8 mouse cellular contexts compared by ENCODE assay signal in genomic region chr2:181600828-181601750, GRCm38 (mm10). TPM values are rescaled to one million over a fixed set of nuclear protein-coding genes. Genes with fewer than 3 reads are reported as not detected.
A peak's percentile ranks its signal among the peaks of the same experiment; 100 is the strongest.
DNase-seq lines count a peak whose midpoint lies in the region; ATAC-seq and TF ChIP-seq lines count a peak whose summit lies in the region.

No protein-coding gene starts in this region.

- peaks cover 0 to 9% of the 10 kb centered on the region in 2 experiments for H3K36me3 ChIP-seq in CH12.LX (replicated peaks in 1 of 2; ENCODE audit: control insufficient read depth in 1 of 2, insufficient read depth in 1 of 2, low read length in 1 of 2)
- peaks cover 8% of the 10 kb centered on the region; the same call in 1 of the 2 replicates for H3K36me3 ChIP-seq in forebrain, embryonic 12.5 days (replicated peaks)
- no peaks in the 10 kb centered on the region for H3K36me3 ChIP-seq in liver, postnatal 0 days (replicated peaks; ENCODE audit: insufficient read depth, low read length)
- 0 out of 2 replicates have a peak, but pooled peaks cover 4% of the 10 kb centered on the region for H3K36me3 ChIP-seq in neural tube, embryonic 14.5 days (ENCODE audit: control insufficient read depth, insufficient read depth, low read length)

- intact Hi-C loops in heart, postnatal 10 days (cut with DNase I): loop anchor here (10.0 kb wide), 1 partner anchor 264 kb away; the partner anchor contains the start of gene Polr3k

- H3K27ac ChIP-seq in CH12.LX (ENCODE audit: insufficient read depth, low read depth): peak overlapping the region; percentile 49
- peak overlapping the region; percentile 84 for H3K27ac ChIP-seq in forebrain, embryonic 12.5 days
- H3K27ac ChIP-seq in liver, postnatal 0 days (ENCODE audit: low read depth): peak overlapping the region; percentile 88
- H3K27ac ChIP-seq in neural tube, embryonic 14.5 days (ENCODE audit: low read depth, low read length): peak overlapping the region; percentile 87

- peak; percentile 98 for DNase-seq in CH12.LX (ENCODE audit: extremely low read depth)
- DNase-seq in c-Kit-positive CD71-positive TER-119-negative erythroid progenitor cells, embryonic 14.5 days (ENCODE audit: low read depth): peak; percentile 96
- peak; percentile 97 to 98 for DNase-seq in heart, postnatal 10 days
- peak; percentile 92 for DNase-seq in large intestine, adult 2 months (ENCODE audit: low read depth, low spot score)
- DNase-seq in liver, postnatal 0 days: peak; percentile 98
- DNase-seq in testis, postnatal 10 days (ENCODE audit: low spot score): peak; percentile 97

- H3K79me2 ChIP-seq in CH12.LX (replicated peaks; ENCODE audit: control insufficient read depth, extremely low read depth, insufficient read depth, poor library complexity, severe bottlenecking): peaks cover 17% of the 10 kb centered on the region

- peak; percentile 80 for TF ChIP-seq POLR2A in CH12.LX (IDR thresholded peaks at IDR 0.05; ENCODE audit: low read depth, low read length)

- 1% methylated on average over 57 of the region's 57 CpGs for WGBS in forebrain, embryonic 12.5 days
- WGBS in large intestine, adult 2 months: under 1% methylated on average over 57 of the region's 57 CpGs
- WGBS in liver, postnatal 0 days (ENCODE audit: insufficient replicate concordance): 1% methylated on average over 57 of the region's 57 CpGs
- 2% methylated on average over 57 of the region's 57 CpGs for WGBS in neural tube, embryonic 14.5 days

- no peaks in the 10 kb centered on the region for H3K9me3 ChIP-seq in CH12.LX (replicated peaks; ENCODE audit: low read length)
- no peaks in the 10 kb centered on the region for H3K9me3 ChIP-seq in forebrain, embryonic 12.5 days
- no peaks in the 10 kb centered on the region for H3K9me3 ChIP-seq in liver, postnatal 0 days (ENCODE audit: low read length)
- no peaks in the 10 kb centered on the region for H3K9me3 ChIP-seq in neural tube, embryonic 14.5 days (ENCODE audit: control insufficient read depth, low read length)

- dilution Hi-C loops in CH12.LX (cut with MboI; ENCODE audit: extremely low pct_ligation_motif_present, extremely low pct_unique_long_range_greater_than_20kb, low sequenced_read_pairs): no loop called here

- TF ChIP-seq CTCF in CH12.LX (conservative IDR thresholded peaks at IDR 0.05 in 1 of 2, IDR thresholded peaks at IDR 0.05 in 1 of 2; ENCODE audit: low read depth in 2 of 2, low read length in 2 of 2): no peak
- TF ChIP-seq CTCF in liver, postnatal 0 days (IDR thresholded peaks at IDR 0.05; ENCODE audit: low read depth): no peak

- peaks cover 18% of the 10 kb centered on the region for H3K27me3 ChIP-seq in CH12.LX (replicated peaks)
- no peaks in the 10 kb centered on the region for H3K27me3 ChIP-seq in forebrain, embryonic 12.5 days
- no peaks in the 10 kb centered on the region for H3K27me3 ChIP-seq in liver, postnatal 0 days (ENCODE audit: insufficient read depth, low read length)
- H3K27me3 ChIP-seq in neural tube, embryonic 14.5 days (ENCODE audit: control insufficient read depth, insufficient read depth, low read length): no peaks in the 10 kb centered on the region

- in situ Hi-C loops in CH12.LX (cut with MboI; ENCODE audit: low pct_ligation_motif_present, low pct_unique_long_range_greater_than_20kb, low sequenced_read_pairs): no loop called here

- H3K9ac ChIP-seq in CH12.LX (ENCODE audit: insufficient read depth, low read depth): peak overlapping the region; percentile 91
- peak overlapping the region; percentile 93 for H3K9ac ChIP-seq in forebrain, embryonic 12.5 days
- H3K9ac ChIP-seq in liver, postnatal 0 days (replicated peaks): peak overlapping the region; percentile 92
- H3K9ac ChIP-seq in neural tube, embryonic 14.5 days (replicated peaks; ENCODE audit: low read depth, low read length): peak overlapping the region; percentile 90

- peaks cover 7 to 35% of the 10 kb centered on the region in 2 experiments; a peak in 3 of 4 replicates for H3K4me1 ChIP-seq in CH12.LX (ENCODE audit: control insufficient read depth in 1 of 2, insufficient read depth in 2 of 2)
- H3K4me1 ChIP-seq in forebrain, embryonic 12.5 days: peaks cover 47% of the 10 kb centered on the region
- H3K4me1 ChIP-seq in liver, postnatal 0 days (ENCODE audit: insufficient read depth): peaks cover 21% of the 10 kb centered on the region
- H3K4me1 ChIP-seq in neural tube, embryonic 14.5 days (ENCODE audit: control insufficient read depth, insufficient read depth, low read length): peaks cover 17% of the 10 kb centered on the region

- peak overlapping the region; percentile 95 for H3K4me2 ChIP-seq in CH12.LX (ENCODE audit: insufficient read depth, low read depth, poor library complexity, severe bottlenecking)
- peak overlapping the region; percentile 87 for H3K4me2 ChIP-seq in forebrain, embryonic 12.5 days
- H3K4me2 ChIP-seq in liver, postnatal 0 days (ENCODE audit: low read depth, low read length): peak overlapping the region; percentile 79
- peak overlapping the region; percentile 87 for H3K4me2 ChIP-seq in neural tube, embryonic 14.5 days (ENCODE audit: low read depth, low read length)

- H3K4me3 ChIP-seq in CH12.LX (replicated peaks in 1 of 3; ENCODE audit: low read depth in 2 of 3, low read length in 2 of 3, poor library complexity in 1 of 3): peak overlapping the region; percentile 57 to 96 (median 80)
- peak overlapping the region; percentile 92 for H3K4me3 ChIP-seq in forebrain, embryonic 12.5 days (replicated peaks)
- H3K4me3 ChIP-seq in liver, postnatal 0 days (ENCODE audit: low read depth, low read length): peak overlapping the region; percentile 81
- peak overlapping the region; percentile 84 for H3K4me3 ChIP-seq in neural tube, embryonic 14.5 days (ENCODE audit: low read depth, low read length)

- no peak for TF ChIP-seq EP300 in CH12.LX (IDR thresholded peaks at IDR 0.05; ENCODE audit: low read length)
- no peak for TF ChIP-seq EP300 in liver, postnatal 0 days (IDR thresholded peaks at IDR 0.05; ENCODE audit: low read depth)

- no peak for TF ChIP-seq RAD21 in CH12.LX (IDR thresholded peaks at IDR 0.05; ENCODE audit: low read depth, low read length)

- ATAC-seq in forebrain, embryonic 12.5 days (ENCODE audit: low FRiP score): peak; percentile 95
- peak; percentile 97 for ATAC-seq in liver, postnatal 0 days
- peak; percentile 93 for ATAC-seq in neural tube, embryonic 14.5 days (ENCODE audit: low read depth)

TF ChIP-seq in CH12.LX, 34 proteins besides CTCF, POLR2A, EP300 and RAD21 (continues in another document):
- TF ChIP-seq NRF1 (IDR thresholded peaks at IDR 0.05; ENCODE audit: low read depth, low read length) (peak; percentile 94), RCOR1 (conservative IDR thresholded peaks at IDR 0.05; ENCODE audit: low read depth, low read length) (no peak), HCFC1 (IDR thresholded peaks at IDR 0.05; ENCODE audit: low read depth, low read length) (peak; percentile 93)

RNA-seq across cellular contexts. Expression of gene Samd10, which starts 2.1 kb away (rescaled TPM):
- 2.7 and 3.8 TPM in 2 replicates for total RNA-seq in CH12.LX (2012; rRNA removed)
- 0.32 TPM in 1 of 2 replicates, not detected in the other for total RNA-seq in CH12.LX (2014; rRNA removed)
- 0.38 and 0.66 TPM in 2 replicates for polyA plus RNA-seq in CH12.LX (2012; ENCODE audit: insufficient read length, low read depth)
- polyA plus RNA-seq in forebrain, embryonic 12.5 days (2016; fragmentation: Nextera tagmentation; extraction: Ambion mirVana): 71.3 and 73.8 TPM in 2 replicates
- total RNA-seq in heart, postnatal 10 days (2021): 1 to 10 TPM; 2.7 to 3.2 TPM
- 23.4 and 28.4 TPM in 2 replicates for polyA plus RNA-seq in large intestine, adult 2 months (2012; rRNA removed)
- 2.1 and 2.3 TPM in 2 replicates for polyA plus RNA-seq in liver, postnatal 0 days (2015; fragmentation: Nextera tagmentation; extraction: Ambion mirVana)
- 189 and 220 TPM in 2 replicates for polyA plus RNA-seq in neural tube, embryonic 14.5 days (2014; fragmentation: Nextera tagmentation; extraction: Ambion mirVana)

RNA-seq across cellular contexts. Expression of gene Zfp512b, which starts 8.5 kb away (rescaled TPM):
- total RNA-seq in CH12.LX (2012; rRNA removed) (16.6 and 18.1 TPM in 2 replicates), CH12.LX (2014; rRNA removed) (11.0 TPM in 2 replicates)
- polyA plus RNA-seq in CH12.LX (2012; ENCODE audit: insufficient read length, low read depth): 26.8 and 27.1 TPM in 2 replicates
- 70.9 and 74.5 TPM in 2 replicates for polyA plus RNA-seq in forebrain, embryonic 12.5 days (2016; fragmentation: Nextera tagmentation; extraction: Ambion mirVana)
- total RNA-seq in heart, postnatal 10 days (2021): 10 to 100 TPM; 31.2 to 39.5 TPM
- polyA plus RNA-seq in large intestine, adult 2 months (2012; rRNA removed): 8.9 and 18.8 TPM in 2 replicates
- 8.9 and 10.5 TPM in 2 replicates for polyA plus RNA-seq in liver, postnatal 0 days (2015; fragmentation: Nextera tagmentation; extraction: Ambion mirVana)
- polyA plus RNA-seq in neural tube, embryonic 14.5 days (2014; fragmentation: Nextera tagmentation; extraction: Ambion mirVana): 85.1 and 87.5 TPM in 2 replicates

RNA-seq across cellular contexts. Expression of gene Prpf6, which starts 9.4 kb away (rescaled TPM):
- total RNA-seq in CH12.LX (2012; rRNA removed): 48.1 and 52.7 TPM in 2 replicates
- total RNA-seq in CH12.LX (2014; rRNA removed): 28.3 and 28.8 TPM in 2 replicates
- polyA plus RNA-seq in CH12.LX (2012; ENCODE audit: insufficient read length, low read depth): 53.8 and 62.4 TPM in 2 replicates
- 75.6 and 76.9 TPM in 2 replicates for polyA plus RNA-seq in forebrain, embryonic 12.5 days (2016; fragmentation: Nextera tagmentation; extraction: Ambion mirVana)
- 10 to 100 TPM; 37.0 to 41.1 TPM for total RNA-seq in heart, postnatal 10 days (2021)
- 12.2 and 16.0 TPM in 2 replicates for polyA plus RNA-seq in large intestine, adult 2 months (2012; rRNA removed)
- 16.7 and 17.5 TPM in 2 replicates for polyA plus RNA-seq in liver, postnatal 0 days (2015; fragmentation: Nextera tagmentation; extraction: Ambion mirVana)
- polyA plus RNA-seq in neural tube, embryonic 14.5 days (2014; fragmentation: Nextera tagmentation; extraction: Ambion mirVana): 50.3 and 65.6 TPM in 2 replicates

RNA-seq across cellular contexts. Expression of gene Uckl1, which starts 16.4 kb away (rescaled TPM):
- total RNA-seq in CH12.LX (2012; rRNA removed) (20.3 and 31.9 TPM in 2 replicates), CH12.LX (2014; rRNA removed) (18.6 and 18.7 TPM in 2 replicates)
- 16.0 and 18.0 TPM in 2 replicates for polyA plus RNA-seq in CH12.LX (2012; ENCODE audit: insufficient read length, low read depth)
- polyA plus RNA-seq in forebrain, embryonic 12.5 days (2016; fragmentation: Nextera tagmentation; extraction: Ambion mirVana): 50.7 and 50.8 TPM in 2 replicates
- total RNA-seq in heart, postnatal 10 days (2021): 10 to 100 TPM; 43.3 to 47.1 TPM
- 132 and 189 TPM in 2 replicates for polyA plus RNA-seq in large intestine, adult 2 months (2012; rRNA removed)
- 20.3 and 22.8 TPM in 2 replicates for polyA plus RNA-seq in liver, postnatal 0 days (2015; fragmentation: Nextera tagmentation; extraction: Ambion mirVana)
- polyA plus RNA-seq in neural tube, embryonic 14.5 days (2014; fragmentation: Nextera tagmentation; extraction: Ambion mirVana): 61.3 and 66.6 TPM in 2 replicates

RNA-seq across cellular contexts. Expression of gene Gm29797, which starts 55.7 kb away (rescaled TPM):
- 0.25 and 0.34 TPM in 2 replicates for total RNA-seq in CH12.LX (2012; rRNA removed)
- total RNA-seq in CH12.LX (2014; rRNA removed): not detected in 2 replicates
- not detected in 2 replicates for polyA plus RNA-seq in CH12.LX (2012; ENCODE audit: insufficient read length, low read depth)
- polyA plus RNA-seq in forebrain, embryonic 12.5 days (2016; fragmentation: Nextera tagmentation; extraction: Ambion mirVana): 0.28 TPM in 1 of 2 replicates, not detected in the other
- not detected for total RNA-seq in heart, postnatal 10 days (2021)
- polyA plus RNA-seq in large intestine, adult 2 months (2012; rRNA removed): 0.20 and 0.33 TPM in 2 replicates
- not detected in 2 replicates for polyA plus RNA-seq in liver, postnatal 0 days (2015; fragmentation: Nextera tagmentation; extraction: Ambion mirVana)
- not detected in 2 replicates for polyA plus RNA-seq in neural tube, embryonic 14.5 days (2014; fragmentation: Nextera tagmentation; extraction: Ambion mirVana)

Comparison
In these comparisons a context has a peak if more than half of its experiments do, and no peak if none do; other contexts are left out.
1. Peak in every context shown above with its lines: DNase-seq, ATAC-seq, H3K4me3 ChIP-seq and H3K27ac ChIP-seq.